Mouse (Mus musculus) liver, embryonic 14 days (tissue): Measurements from ENCODE around the gene Cmtm2b. TPM values are rescaled to one million over a fixed set of nuclear protein-coding genes. Genes with fewer than 3 reads are reported as not detected.

Experiments
- polyA plus RNA-seq: library from polyadenylated mRNA; depleted of rRNA; stranded (reverse); fragments of >200 nt; gene quantifications from 2 replicates; pipeline ENCODE4 v1.2.3, GENCODE M21; 2012; rRNA removed

Cmtm2b gene
- not detected in 2 replicates for polyA plus RNA-seq

GRCm38 (mm10) chr8:104321930-104322329 lies at the start of gene Cmtm2b:
Gene Cmtm2b, plus strand, starts transcription at chr8:104322230.

GRCm38 (mm10) chr8:104293081-104293480 lies 28.9 kb upstream of the Cmtm2b start, which contains the start of gene Cmtm2a:
Gene Cmtm2a, minus strand, starts transcription at chr8:104293181.

GRCm38 (mm10) chr8:104309441-104310155 lies 12.4 kb upstream of the Cmtm2b start, which contains the start of the genes Gm45711 and Cmtm1:
Gene Gm45711, minus strand, starts transcription at chr8:104310081.
Gene Cmtm1, minus strand, starts transcription at chr8:104310145.

GRCm38 (mm10) chr8:104321267-104321666 lies 763 bp upstream of the Cmtm2b start, which contains the start of gene Gm11020:
Gene Gm11020, plus strand, starts transcription at chr8:104321567.

GRCm38 (mm10) chr8:104339229-104339982 lies 17.4 kb downstream of the Cmtm2b start, which contains the start of gene Cmtm3:
Gene Cmtm3, plus strand, starts transcription at chr8:104339410.

Other genes with a start within 250 kb of the Cmtm2b start
- gene Cdh5, start 220.6 kb upstream of the Cmtm2b start, polyA plus RNA-seq, result 11.1 and 12.2 TPM in 2 replicates
- 0.02 and 0.03 TPM in 2 replicates for gene Bean1, start 151.8 kb upstream of the Cmtm2b start, polyA plus RNA-seq
- 3.5 and 4.3 TPM in 2 replicates for gene Tk2, start 73.7 kb upstream of the Cmtm2b start, polyA plus RNA-seq
- 12.9 and 13.1 TPM in 2 replicates for gene Cklf, start 71.4 kb upstream of the Cmtm2b start, polyA plus RNA-seq
- not detected in 2 replicates for gene Cmtm2a, start 29.0 kb upstream of the Cmtm2b start, polyA plus RNA-seq
- not detected in 2 replicates for gene Gm45711, start 12.1 kb upstream of the Cmtm2b start, polyA plus RNA-seq
- gene Cmtm1, start 12.1 kb upstream of the Cmtm2b start, polyA plus RNA-seq, result not detected in 2 replicates
- gene Gm11020, start 663 bp upstream of the Cmtm2b start, polyA plus RNA-seq, result not detected in 2 replicates
- gene Cmtm3, start 17.2 kb downstream of the Cmtm2b start, polyA plus RNA-seq, result 11.8 and 14.0 TPM in 2 replicates
- 1.7 and 2.1 TPM in 2 replicates for gene Cmtm4, start 73.6 kb downstream of the Cmtm2b start, polyA plus RNA-seq
- 10.9 and 11.0 TPM in 2 replicates for gene Dync1li2, start 120.8 kb downstream of the Cmtm2b start, polyA plus RNA-seq
- 0.01 and 0.02 TPM in 2 replicates for gene Terb1, start 187.7 kb downstream of the Cmtm2b start, polyA plus RNA-seq
- 26.9 and 27.7 TPM in 2 replicates for gene Nae1, start 212.4 kb downstream of the Cmtm2b start, polyA plus RNA-seq
- gene Car7, start 212.5 kb downstream of the Cmtm2b start, polyA plus RNA-seq, result 3.9 and 4.9 TPM in 2 replicates